Mouse (Mus musculus): ENCODE results near the gene Pgbd1. TPM values are rescaled to one million over a fixed set of nuclear protein-coding genes. Genes with fewer than 3 reads are reported as not detected.

Gene Pgbd1
- polyA plus RNA-seq, 1 experiment from 2014 or later: 0.39 TPM

- no peaks in the 10 kb centered on the region for H3K27me3 ChIP-seq (ENCODE audit: insufficient read depth, low read length)
- H3K4me2 ChIP-seq (ENCODE audit: low read depth, low read length): peak overlapping the region; percentile 75
- H3K4me3 ChIP-seq (ENCODE audit: low read depth, low read length): peak overlapping the region; percentile 58
- H3K4me1 ChIP-seq (ENCODE audit: insufficient read depth): peaks cover 25% of the 10 kb centered on the region
- H3K27ac ChIP-seq (ENCODE audit: low read depth): peak overlapping the region; percentile 81
- WGBS (ENCODE audit: insufficient replicate concordance): 2% methylated on average over 13 of the region's 13 CpGs
- DNase-seq: no peak
- peak overlapping the region; percentile 61 for H3K9ac ChIP-seq (replicated peaks)
- H3K36me3 ChIP-seq (replicated peaks; ENCODE audit: insufficient read depth, low read length): peaks cover 4% of the 10 kb centered on the region; the same call in 1 of the 2 replicates
- ATAC-seq: peak; percentile 15; the same call in 1 of the 2 replicates
- no peak for TF ChIP-seq EP300 (IDR thresholded peaks at IDR 0.05; ENCODE audit: low read depth)
- TF ChIP-seq CTCF (IDR thresholded peaks at IDR 0.05; ENCODE audit: low read depth): no peak
- no peaks in the 10 kb centered on the region for H3K9me3 ChIP-seq (ENCODE audit: low read length)
Measured at GRCm38 (mm10) chr13:21453042-21453441, 12.2 kb upstream of the Pgbd1 start.

DNA sequence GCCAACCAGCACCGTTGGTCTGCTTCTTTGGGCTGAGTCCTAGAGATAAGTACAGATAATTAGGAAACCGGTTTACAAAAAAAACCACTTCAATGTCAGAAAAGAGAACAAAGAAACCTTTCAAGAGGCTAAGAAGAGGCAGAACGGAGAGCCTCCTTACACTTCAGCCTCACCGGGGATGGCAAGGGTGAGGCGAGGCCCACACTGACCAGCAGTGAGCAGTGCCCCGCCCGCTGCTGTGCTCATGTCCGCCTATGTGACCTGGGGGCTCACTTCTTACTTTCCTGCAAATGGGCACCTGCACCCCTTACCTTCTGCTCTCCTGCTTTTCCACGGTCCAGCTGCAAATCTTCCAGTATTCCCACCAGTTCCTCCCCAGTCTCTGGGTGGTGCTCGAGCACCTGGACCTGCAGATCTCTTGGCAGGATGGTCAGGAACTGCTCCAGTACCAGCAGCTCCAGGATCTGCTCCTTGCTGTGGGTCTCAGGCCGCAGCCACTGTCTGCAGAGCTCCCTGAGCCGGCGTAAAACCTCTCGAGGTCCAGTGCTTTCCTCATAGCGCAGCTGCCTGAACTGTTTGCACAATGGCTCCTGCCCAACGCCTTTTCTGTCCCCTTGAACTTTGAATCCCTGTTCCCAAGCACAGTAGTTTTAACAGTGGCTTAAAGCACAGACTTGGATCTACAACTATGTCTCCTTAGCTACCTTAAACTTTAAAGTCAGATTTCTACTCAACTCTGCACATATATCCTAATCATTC lies 7.2 kb upstream of the Pgbd1 start:
- Histone ChIP-seq H3K9ac (replicated peaks) (no peak overlapping the region), H3K36me3 (replicated peaks; ENCODE audit: insufficient read depth, low read length) (peaks cover 40% of the 10 kb centered on the region), H3K4me1 (ENCODE audit: insufficient read depth) (peaks cover 28% of the 10 kb centered on the region), H3K4me3 (ENCODE audit: low read depth, low read length) (no peak overlapping the region), H3K27me3 (ENCODE audit: insufficient read depth, low read length) (no peaks in the 10 kb centered on the region), H3K4me2 (ENCODE audit: low read depth, low read length) (no peak overlapping the region), H3K9me3 (ENCODE audit: low read length) (no peaks in the 10 kb centered on the region), H3K27ac (ENCODE audit: low read depth) (peak overlapping the region; percentile 71)
- ATAC-seq (peak; percentile 34; the same call in 1 of the 2 replicates), DNase-seq (no peak)
- TF ChIP-seq EP300 (IDR thresholded peaks at IDR 0.05; ENCODE audit: low read depth) (no peak), CTCF (IDR thresholded peaks at IDR 0.05; ENCODE audit: low read depth) (no peak)
- WGBS (ENCODE audit: insufficient replicate concordance): 67% methylated on average over 16 of the region's 16 CpGs

- no peaks in the 10 kb centered on the region for H3K9me3 ChIP-seq (ENCODE audit: low read length)
- no peak for DNase-seq
- H3K27me3 ChIP-seq (ENCODE audit: insufficient read depth, low read length): no peaks in the 10 kb centered on the region
- TF ChIP-seq EP300 (IDR thresholded peaks at IDR 0.05; ENCODE audit: low read depth) (no peak), CTCF (IDR thresholded peaks at IDR 0.05; ENCODE audit: low read depth) (no peak)
- peaks cover 23% of the 10 kb centered on the region for H3K4me1 ChIP-seq (ENCODE audit: insufficient read depth)
- H3K36me3 ChIP-seq (replicated peaks; ENCODE audit: insufficient read depth, low read length): peaks cover 40% of the 10 kb centered on the region
- no peak overlapping the region for H3K27ac ChIP-seq (ENCODE audit: low read depth)
- no peak overlapping the region for H3K4me2 ChIP-seq (ENCODE audit: low read depth, low read length)
- WGBS (ENCODE audit: insufficient replicate concordance): 80% methylated on average over 9 of the region's 9 CpGs
- H3K9ac ChIP-seq (replicated peaks): no peak overlapping the region
- H3K4me3 ChIP-seq (ENCODE audit: low read depth, low read length): no peak overlapping the region
- ATAC-seq: no peak
Measured at GRCm38 (mm10) chr13:21446796-21447195, 5.9 kb upstream of the Pgbd1 start.

DNA sequence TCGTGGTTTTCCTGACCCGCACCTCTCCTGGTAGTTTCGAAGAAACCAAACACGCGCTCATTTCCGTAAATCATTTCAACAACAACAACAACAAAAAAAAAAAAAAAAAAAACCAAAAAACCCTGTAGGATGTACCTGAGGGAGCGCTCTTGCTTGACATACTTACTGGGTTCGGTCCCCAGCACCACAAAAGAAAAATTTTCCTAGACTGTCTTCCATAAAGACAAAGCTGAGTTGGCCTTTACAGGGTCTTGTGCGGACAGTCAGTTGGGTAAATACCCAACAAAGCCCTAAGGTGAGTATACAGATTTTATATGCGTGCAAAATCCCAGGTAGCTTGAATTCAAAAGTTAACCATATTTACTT lies 332 bp upstream of the Pgbd1 start:
- ATAC-seq: no peak
- H3K36me3 ChIP-seq (replicated peaks; ENCODE audit: insufficient read depth, low read length): peaks cover 23% of the 10 kb centered on the region
- WGBS (ENCODE audit: insufficient replicate concordance): 18% methylated on average over 10 of the region's 10 CpGs

GRCm38 (mm10) chr13:21435476-21435875 lies 5.4 kb downstream of the Pgbd1 start:
- Histone ChIP-seq H3K4me3 (ENCODE audit: low read depth, low read length) (no peak overlapping the region), H3K27me3 (ENCODE audit: insufficient read depth, low read length) (no peaks in the 10 kb centered on the region), H3K27ac (ENCODE audit: low read depth) (no peak overlapping the region), H3K9me3 (ENCODE audit: low read length) (no peaks in the 10 kb centered on the region), H3K36me3 (replicated peaks; ENCODE audit: insufficient read depth, low read length) (no peaks in the 10 kb centered on the region), H3K4me2 (ENCODE audit: low read depth, low read length) (no peak overlapping the region), H3K4me1 (ENCODE audit: insufficient read depth) (peaks cover 6% of the 10 kb centered on the region; the same call in 1 of the 2 replicates), H3K9ac (replicated peaks) (no peak overlapping the region)
- ATAC-seq (no peak), DNase-seq (no peak)
- 66% methylated on average over 4 of the region's 4 CpGs for WGBS (ENCODE audit: insufficient replicate concordance)
- TF ChIP-seq CTCF (IDR thresholded peaks at IDR 0.05; ENCODE audit: low read depth): no peak
- no peak for TF ChIP-seq EP300 (IDR thresholded peaks at IDR 0.05; ENCODE audit: low read depth)

More for the DNA sequence above, 332 bp upstream of the Pgbd1 start:
- H3K4me1 ChIP-seq (ENCODE audit: insufficient read depth): peaks cover 8% of the 10 kb centered on the region; the same call in 1 of the 2 replicates
- H3K27me3 ChIP-seq (ENCODE audit: insufficient read depth, low read length): no peaks in the 10 kb centered on the region
- peak overlapping the region; percentile 67 for H3K4me3 ChIP-seq (ENCODE audit: low read depth, low read length)
- no peaks in the 10 kb centered on the region for H3K9me3 ChIP-seq (ENCODE audit: low read length)
- DNase-seq: no peak
- peak overlapping the region; percentile 77 for H3K9ac ChIP-seq (replicated peaks)
- TF ChIP-seq CTCF (IDR thresholded peaks at IDR 0.05; ENCODE audit: low read depth) (no peak), EP300 (IDR thresholded peaks at IDR 0.05; ENCODE audit: low read depth) (no peak)
- H3K4me2 ChIP-seq (ENCODE audit: low read depth, low read length): peak overlapping the region; percentile 96
- H3K27ac ChIP-seq (ENCODE audit: low read depth): peak overlapping the region; percentile 75

DNA sequence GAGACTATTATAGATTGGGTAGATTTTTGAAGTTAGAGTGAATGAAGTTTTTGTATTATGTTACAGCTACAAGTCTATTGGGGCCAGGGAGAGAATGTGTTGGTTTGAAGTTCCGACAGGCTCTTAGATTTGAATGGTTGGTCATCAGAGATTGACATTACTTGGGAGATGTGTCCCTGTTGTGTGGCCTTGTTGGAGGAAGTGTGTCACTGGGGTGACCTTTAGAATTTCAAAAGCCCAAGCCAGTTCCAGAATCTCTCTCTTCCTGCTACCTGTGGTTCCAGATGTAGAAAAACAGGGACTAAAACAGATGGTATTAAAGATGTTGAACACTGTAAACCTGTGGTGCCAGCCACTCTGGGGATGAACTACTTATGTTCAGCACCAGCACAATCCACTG lies 13.2 kb downstream of the Pgbd1 start:
- DNase-seq: no peak
- 87% methylated on average over 1 of the region's 1 CpGs for WGBS (ENCODE audit: insufficient replicate concordance)

More for the DNA sequence above, 13.2 kb downstream of the Pgbd1 start:
- no peak for TF ChIP-seq CTCF (IDR thresholded peaks at IDR 0.05; ENCODE audit: low read depth)
- no peak for TF ChIP-seq EP300 (IDR thresholded peaks at IDR 0.05; ENCODE audit: low read depth)
- Histone ChIP-seq H3K4me1 (ENCODE audit: insufficient read depth) (no peaks in the 10 kb centered on the region), H3K4me3 (ENCODE audit: low read depth, low read length) (no peak overlapping the region), H3K4me2 (ENCODE audit: low read depth, low read length) (no peak overlapping the region), H3K36me3 (replicated peaks; ENCODE audit: insufficient read depth, low read length) (no peaks in the 10 kb centered on the region), H3K27me3 (ENCODE audit: insufficient read depth, low read length) (no peaks in the 10 kb centered on the region), H3K9ac (replicated peaks) (no peak overlapping the region), H3K9me3 (ENCODE audit: low read length) (no peaks in the 10 kb centered on the region), H3K27ac (ENCODE audit: low read depth) (no peak overlapping the region)
- ATAC-seq: no peak
